Mouse (Mus musculus) embryonic facial prominence, embryonic 13.5 days (tissue): ENCODE measurements at regions not wholly inside any gene's neighbourhood (a gene's known extent, or its start where the extent isn't known, plus 50 kb on each side); places are given as distances from the start of the nearest gene placed in this dataset. TPM values are rescaled to one million over a fixed set of nuclear protein-coding genes. Genes with fewer than 3 reads are reported as not detected.

Experiments used
- microRNA-seq: library from miRNA; unstranded; fragments of <30 nt; microRNA quantifications from one replicate; pipeline ENCODE4, GENCODE M21; 2016

Small RNA genes in the stretch of these regions (microRNA-seq; reads per million reads assigned to microRNA genes)
- gene Gm22825 (not detected), gene Gm23646 (not detected)
